Mouse (Mus musculus): ENCODE data around the gene Ung.

Ung gene

DNA sequence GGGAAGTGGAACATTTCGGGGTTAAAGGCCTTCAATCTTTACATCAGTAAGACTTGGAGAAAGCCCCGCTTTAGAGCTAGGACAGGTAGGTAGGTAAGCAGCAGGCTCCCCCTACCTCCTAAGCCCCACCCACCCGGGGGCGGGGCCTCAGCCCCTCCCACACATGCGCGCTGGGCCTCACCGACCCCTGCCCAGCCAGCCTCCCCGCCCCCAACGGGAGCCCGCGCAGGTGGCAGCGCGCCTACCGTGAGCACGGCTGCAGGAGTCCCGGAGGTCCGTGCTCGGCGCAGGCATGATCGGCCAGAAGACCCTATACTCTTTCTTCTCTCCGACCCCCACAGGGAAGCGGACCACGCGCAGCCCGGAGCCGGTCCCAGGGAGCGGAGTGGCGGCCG is at the start of gene Ung:
Gene Ung, plus strand, starts transcription at position 176 of the 395 bp plus-strand sequence.
- DNase-seq (ENCODE audit: low spot score), result peak; percentile 60

DNA sequence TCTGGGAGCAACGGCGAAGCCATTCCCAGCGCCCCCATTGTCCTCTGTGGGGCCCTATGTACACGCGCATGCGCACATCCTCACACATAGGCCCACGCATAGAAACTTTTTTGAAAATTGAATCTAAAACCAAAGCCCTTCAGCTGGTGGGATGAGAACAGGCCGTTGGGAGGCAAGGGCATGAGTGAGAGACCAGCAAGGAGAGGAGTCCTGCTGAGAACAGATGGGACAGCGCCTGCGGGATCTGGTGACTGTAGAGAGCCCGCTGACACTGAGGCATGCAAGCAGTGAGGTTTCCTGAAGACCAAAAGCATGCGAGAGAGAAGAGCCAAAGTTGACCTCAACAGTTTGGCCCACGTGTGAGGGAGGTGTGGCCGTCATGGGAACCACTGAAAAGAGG is 44.7 kb upstream of the Ung start:
- DNase-seq (ENCODE audit: low spot score), result no peak

- no peak for DNase-seq (ENCODE audit: low spot score)
Measured at GRCm38 (mm10) chr5:114087875-114088480, 42.2 kb upstream of the Ung start.

DNA sequence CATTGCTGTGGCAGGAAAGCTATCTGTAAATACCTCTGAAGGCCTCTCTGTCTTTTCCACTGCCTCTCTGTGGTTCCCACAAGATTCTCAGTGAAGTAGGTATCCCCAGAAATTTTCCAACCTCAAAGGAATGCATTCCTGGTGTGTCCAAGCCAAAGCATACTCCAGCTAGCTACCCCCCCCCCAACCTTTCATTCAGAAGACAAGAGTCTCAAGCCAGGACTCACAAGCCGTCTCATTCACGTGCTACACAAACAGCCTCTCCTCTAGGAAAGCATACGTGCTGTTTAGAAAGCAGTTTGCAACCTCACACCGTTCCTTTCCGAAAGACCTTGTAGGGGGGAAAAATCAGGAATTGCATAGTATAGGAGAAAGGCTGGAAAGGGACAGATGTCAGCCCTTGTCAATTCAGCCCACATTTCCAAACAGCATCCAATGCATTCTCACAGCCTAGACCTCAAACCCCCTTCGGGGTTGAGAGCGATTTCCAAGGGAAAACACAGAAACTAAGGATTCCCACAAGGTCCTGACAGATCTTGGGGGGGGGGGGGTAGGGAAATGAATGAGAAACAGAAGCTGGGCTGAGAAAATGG is 39.7 kb upstream of the Ung start:
- DNase-seq (ENCODE audit: low spot score), result no peak

GRCm38 (mm10) chr5:114091057-114091807 is 39.0 kb upstream of the Ung start, which contains the start of gene Svop:
Svop (minus strand) TSS chr5:114091570.
- peak; percentile 66 for DNase-seq (ENCODE audit: low spot score)

- peak; percentile 88 for DNase-seq (ENCODE audit: low spot score)
Measured at GRCm38 (mm10) chr5:114099709-114100389, 30.3 kb upstream of the Ung start.

- peak; percentile 7 for DNase-seq (ENCODE audit: low spot score)
Measured at GRCm38 (mm10) chr5:114100390-114101099, 29.6 kb upstream of the Ung start.

DNA sequence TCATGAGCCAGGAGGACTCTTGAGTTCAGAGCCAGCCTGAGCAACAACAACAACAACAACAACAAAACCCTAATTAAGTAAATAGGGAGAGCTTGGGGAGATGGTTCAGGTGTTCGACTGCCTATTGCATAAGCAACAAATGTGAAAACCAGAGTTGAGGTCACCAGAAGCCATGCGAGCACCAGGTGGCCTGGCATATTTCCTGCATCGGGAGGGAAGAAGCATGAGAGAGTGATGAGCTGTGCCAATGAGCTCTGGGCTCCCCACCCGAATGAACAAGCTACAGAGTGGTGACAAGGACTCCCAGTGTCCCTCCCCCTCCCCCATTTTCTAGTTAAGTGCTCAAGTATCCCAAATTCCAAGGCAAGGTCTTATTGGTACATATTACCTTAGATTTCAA is 28.3 kb upstream of the Ung start:
- DNase-seq (ENCODE audit: low spot score), result no peak

DNA sequence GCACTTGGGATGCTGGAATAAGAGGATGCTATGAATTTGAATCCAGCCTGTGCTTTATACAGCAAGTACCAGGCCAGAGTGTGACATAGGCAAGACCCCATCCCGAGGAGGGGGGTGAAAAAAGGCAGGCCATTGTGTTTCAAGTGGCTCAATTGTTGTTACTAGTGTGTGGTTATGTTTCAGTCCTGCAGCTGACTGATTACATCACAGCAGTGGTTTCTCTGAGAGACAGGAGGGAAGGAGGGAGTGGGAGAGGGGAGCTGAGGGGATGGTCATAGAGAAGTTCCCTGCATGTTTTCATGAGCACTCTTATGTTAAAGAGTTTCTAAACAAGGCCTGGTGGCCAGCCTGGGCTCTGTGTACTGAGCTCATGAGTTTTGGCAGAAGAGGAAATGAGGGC is 27.4 kb upstream of the Ung start:
- DNase-seq (ENCODE audit: low spot score), result no peak

GRCm38 (mm10) chr5:114106391-114106935 is 23.7 kb upstream of the Ung start:
- DNase-seq (ENCODE audit: low spot score), result no peak

- DNase-seq (ENCODE audit: low spot score), result no peak
Measured at GRCm38 (mm10) chr5:114113334-114113733, 16.9 kb upstream of the Ung start.

- no peak for DNase-seq (ENCODE audit: low spot score)
Measured at GRCm38 (mm10) chr5:114115030-114115429, 15.2 kb upstream of the Ung start.

GRCm38 (mm10) chr5:114116586-114116985 is 13.6 kb upstream of the Ung start:
- no peak for DNase-seq (ENCODE audit: low spot score)

DNA sequence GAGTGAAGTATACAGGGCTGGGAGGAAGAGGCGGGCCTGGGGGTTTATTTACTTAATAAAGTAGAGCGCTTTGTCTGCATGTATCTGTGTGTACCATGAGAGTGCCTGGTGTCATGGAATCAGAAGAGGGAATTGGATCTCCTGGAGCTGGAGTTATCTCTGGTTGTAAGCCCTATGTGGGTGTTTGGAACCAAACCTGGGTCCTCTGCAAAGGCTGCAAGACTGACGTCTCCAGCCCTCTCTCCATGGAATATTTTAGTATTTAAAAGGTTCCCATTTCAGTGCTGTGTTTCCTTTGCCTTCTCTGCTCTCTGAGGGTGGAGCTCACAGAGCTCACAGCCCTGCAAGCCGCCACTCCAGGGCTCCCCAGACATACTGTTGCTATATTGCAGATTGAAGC is 10.4 kb upstream of the Ung start:
- DNase-seq (ENCODE audit: low spot score), result no peak

DNA sequence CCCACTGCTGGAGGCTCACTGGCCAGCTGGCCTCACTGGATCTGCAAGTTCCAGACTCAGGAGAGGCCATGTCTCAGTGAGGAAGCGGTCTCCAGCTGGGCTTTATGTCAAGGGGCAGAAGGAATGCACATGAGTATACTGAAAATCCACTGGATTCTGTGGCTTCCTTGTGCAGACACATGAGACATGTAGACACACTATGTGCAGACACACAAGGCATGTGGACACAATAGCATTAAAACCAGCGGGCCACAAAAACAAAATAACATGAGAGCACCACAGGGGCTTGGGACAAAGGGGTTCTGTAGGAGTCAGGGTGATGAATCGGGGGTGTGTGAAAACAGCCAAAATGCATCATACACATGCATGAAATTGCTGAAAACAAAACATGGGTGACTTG is 4.2 kb upstream of the Ung start:
- DNase-seq (ENCODE audit: low spot score), result no peak

DNA sequence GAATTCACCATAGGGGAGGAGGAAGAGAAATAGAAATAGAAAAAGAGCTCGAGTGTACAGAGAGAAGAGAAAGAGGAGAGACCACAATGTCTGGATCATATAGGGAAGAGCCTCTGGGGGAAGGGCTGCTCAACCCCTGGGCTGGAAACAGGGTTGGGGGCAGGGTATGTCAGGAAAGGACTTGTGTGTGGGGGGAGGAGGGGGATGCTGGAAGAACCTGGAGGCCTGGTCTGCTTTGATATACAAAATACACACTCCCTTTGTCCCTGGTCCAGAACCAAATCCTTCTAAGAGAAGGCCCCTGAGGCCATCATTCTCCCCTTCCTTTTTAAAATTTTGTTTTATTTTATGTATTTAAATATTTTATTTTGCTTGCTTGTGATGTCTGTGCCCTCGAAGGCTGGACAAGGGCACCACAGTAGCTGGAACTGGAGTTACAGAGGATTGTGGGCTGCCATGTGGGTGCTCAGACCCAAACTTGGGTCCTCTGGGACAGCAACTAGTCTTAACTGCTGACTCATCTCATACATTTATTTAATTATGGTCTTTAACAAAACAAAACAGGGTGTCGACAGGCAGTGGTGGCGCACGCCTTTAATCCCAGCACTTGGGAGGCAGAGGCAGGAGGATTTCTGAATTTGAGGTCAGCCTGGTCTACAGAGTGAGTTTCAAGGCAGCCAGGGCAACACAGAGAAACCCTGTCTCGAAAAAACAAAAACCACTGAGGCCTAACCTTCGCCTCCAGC is 3.5 kb upstream of the Ung start:
- DNase-seq (ENCODE audit: low spot score), result no peak

DNA sequence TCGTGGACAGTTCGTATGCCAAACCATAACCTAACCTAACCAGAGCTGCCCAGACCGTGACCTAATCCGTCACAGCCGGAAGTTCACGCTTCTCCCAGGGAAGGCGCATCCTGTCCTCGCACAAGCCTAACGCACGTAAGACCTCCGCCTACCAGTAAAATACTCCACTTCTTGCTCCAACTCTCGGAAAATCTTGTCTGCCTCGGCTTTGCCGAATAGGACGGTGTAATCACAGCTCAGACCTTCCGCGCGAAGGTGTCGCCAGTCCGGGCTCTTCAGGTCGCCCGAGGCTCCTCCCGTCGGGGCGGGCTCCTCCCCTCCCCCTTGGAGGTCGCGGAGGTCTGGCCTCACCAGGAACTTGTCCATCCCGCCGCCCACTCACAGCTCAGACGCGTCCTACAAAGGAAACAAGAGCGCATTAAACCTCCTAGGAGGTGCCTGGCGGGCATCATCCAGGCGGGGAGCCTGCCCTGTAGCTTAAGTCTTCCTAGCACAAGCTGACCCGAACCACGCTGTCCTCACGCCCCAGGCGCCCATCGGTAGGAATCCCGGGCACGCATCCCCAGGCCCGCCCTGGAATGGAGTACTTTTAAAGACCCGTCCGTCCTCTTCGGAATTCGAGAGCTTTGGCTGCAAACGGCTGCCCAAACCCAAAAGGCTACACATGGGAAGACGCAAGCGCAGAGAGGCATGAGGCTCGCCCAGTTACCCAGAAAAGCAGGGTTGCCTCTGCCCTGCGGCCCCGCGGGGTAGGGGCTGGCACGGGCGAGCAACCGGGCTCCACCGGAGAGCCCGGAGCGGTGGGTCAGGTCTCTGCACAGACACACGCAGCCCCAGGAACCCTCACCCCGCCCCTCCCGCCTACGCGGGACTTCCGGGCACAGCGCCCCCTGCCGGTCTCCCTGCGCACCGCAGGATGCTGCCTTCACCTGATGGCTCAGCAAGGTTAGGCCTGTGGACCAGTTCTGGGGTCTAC is 2.5 kb upstream of the Ung start, which contains the start of gene Alkbh2:
Gene Alkbh2, minus strand, starts transcription at position 845 of the 976 bp plus-strand sequence.
- peak; percentile 88 for DNase-seq (ENCODE audit: low spot score)

GRCm38 (mm10) chr5:114129550-114130210 is 506 bp upstream of the Ung start:
- DNase-seq (ENCODE audit: low spot score), result no peak

Data from urinary bladder, postnatal 25 days (tissue).